Mouse (Mus musculus): ENCODE measurements around the gene Creb3l1.

- TF ChIP-seq CTCF (IDR thresholded peaks at IDR 0.05; ENCODE audit: low read depth) = no peak
- no peak for TF ChIP-seq EP300 (IDR thresholded peaks at IDR 0.05; ENCODE audit: low read depth)
These were observed 64.5 kb downstream of the Creb3l1 start for GRCm38 (mm10) chr2:91959544-91960410.

All from liver, embryonic 14.5 days (tissue).